Mouse (Mus musculus) embryonic fibroblast, embryonic 13.5 days (primary cell): ENCODE data around the gene Spaca3.

Experiments used
- CTCF ChIP-seq: IDR thresholded peaks from 2 replicates; pipeline ENCODE4 v1.5.1; 2011; ENCODE audit warnings: mild to moderate bottlenecking, control low read depth, low read length, moderate library complexity, borderline replicate concordance; ENCODE audit not compliant: insufficient read depth
- POLR2A ChIP-seq: IDR thresholded peaks from 2 replicates; pipeline ENCODE4 v1.6.1; 2011; ENCODE audit warnings: low read depth, mild to moderate bottlenecking, control low read depth, low read length, moderate library complexity

GRCm38 (mm10) chr11:80903426-80903825, 45.3 kb downstream of the Spaca3 start:
- no peak for TF ChIP-seq CTCF
- TF ChIP-seq POLR2A: no peak
